Mouse (Mus musculus) ES-E14 (cell line): Measurements from ENCODE around the gene Lrrc28.

Experiments used
- HCFC1 ChIP-seq: IDR thresholded peaks from 2 replicates; pipeline ENCODE4 v1.6.1; 2012; ENCODE audit warnings: low read length, inconsistent platforms, borderline replicate concordance; ENCODE audit not compliant: insufficient read depth
- MAFK ChIP-seq: IDR thresholded peaks from 2 replicates; pipeline ENCODE4 v1.6.1; 2014; ENCODE audit warnings: mild to moderate bottlenecking, low read depth, low read length, inconsistent platforms; ENCODE audit not compliant: insufficient read depth
- ZC3H11A ChIP-seq: IDR thresholded peaks from 2 replicates; pipeline ENCODE4 v1.6.1; 2012; ENCODE audit warnings: low read depth, mild to moderate bottlenecking, inconsistent platforms, low read length, borderline replicate concordance
- ZNF384 ChIP-seq: IDR thresholded peaks from 2 replicates; pipeline ENCODE4 v1.6.1; 2012; ENCODE audit warnings: low read depth, low read length, inconsistent platforms

DNA sequence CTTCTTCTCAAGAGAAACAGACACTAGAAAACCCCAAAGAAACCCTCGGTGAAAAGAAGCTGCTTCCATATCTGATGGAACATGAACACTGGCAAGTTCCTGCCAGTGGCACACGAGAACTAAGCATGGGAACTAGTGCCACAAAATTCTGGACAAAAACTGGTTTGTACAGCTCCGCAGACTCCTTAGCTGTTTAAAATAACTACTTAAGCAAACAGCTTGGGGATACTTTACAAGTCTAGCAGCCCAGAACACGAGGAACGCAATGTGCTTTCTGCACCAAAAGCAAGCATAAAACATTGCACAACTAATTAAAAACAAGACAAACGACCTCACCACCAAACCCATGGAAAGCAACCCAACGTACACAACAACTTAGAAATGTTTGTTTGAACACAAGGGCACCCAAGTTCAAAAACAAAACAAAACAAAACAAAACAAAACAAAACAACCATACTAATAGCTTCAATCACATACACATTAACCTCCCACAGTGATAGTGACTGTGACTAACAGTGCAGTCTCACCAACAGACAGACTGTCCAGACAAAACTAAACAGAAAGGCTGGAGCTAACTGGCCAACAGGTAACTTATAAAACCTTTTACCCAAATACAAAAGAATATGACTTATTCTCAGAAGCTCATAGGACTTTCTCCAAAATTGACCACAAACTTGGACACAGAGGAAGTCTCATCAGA lies 66.1 kb downstream of the Lrrc28 start:
- TF ChIP-seq HCFC1, result no peak
- no peak for TF ChIP-seq ZNF384
- TF ChIP-seq ZC3H11A, result no peak
- no peak for TF ChIP-seq MAFK
